Mouse (Mus musculus) embryonic fibroblast, embryonic 13.5 days (primary cell): ENCODE measurements at regions not wholly inside any gene's neighbourhood (a gene's known extent, or its start where the extent isn't known, plus 50 kb on each side); places are given as distances from the start of the nearest gene placed in this dataset.

Source experiments
- H3K27ac ChIP-seq: 2 replicates; pipeline ENCODE4 v1.5.1; 2012; ENCODE audit warnings: low read length, control low read depth, inconsistent platforms; ENCODE audit not compliant: insufficient read depth
- H3K4me1 ChIP-seq: 2 replicates; pipeline ENCODE4 v1.6.1; 2011; ENCODE audit warnings: low read length; ENCODE audit not compliant: control insufficient read depth, insufficient read depth
- H3K4me3 ChIP-seq: 2 replicates; pipeline ENCODE4 v1.5.1; 2011; ENCODE audit warnings: mild to moderate bottlenecking, control low read depth, low read length; ENCODE audit not compliant: insufficient read depth
- CTCF ChIP-seq: IDR thresholded peaks from 2 replicates; pipeline ENCODE4 v1.5.1; 2011; ENCODE audit warnings: mild to moderate bottlenecking, control low read depth, low read length, moderate library complexity, borderline replicate concordance; ENCODE audit not compliant: insufficient read depth
- POLR2A ChIP-seq: IDR thresholded peaks from 2 replicates; pipeline ENCODE4 v1.6.1; 2011; ENCODE audit warnings: low read depth, mild to moderate bottlenecking, control low read depth, low read length, moderate library complexity

GRCm38 (mm10) chr12:49191348-49191747 is 191.1 kb upstream of the Foxg1 start:
- H3K4me1 ChIP-seq: no peaks in the 10 kb centered on the region
- H3K27ac ChIP-seq: no peak overlapping the region
- no peak overlapping the region for H3K4me3 ChIP-seq
- no peak for TF ChIP-seq POLR2A
- no peak for TF ChIP-seq CTCF

DNA sequence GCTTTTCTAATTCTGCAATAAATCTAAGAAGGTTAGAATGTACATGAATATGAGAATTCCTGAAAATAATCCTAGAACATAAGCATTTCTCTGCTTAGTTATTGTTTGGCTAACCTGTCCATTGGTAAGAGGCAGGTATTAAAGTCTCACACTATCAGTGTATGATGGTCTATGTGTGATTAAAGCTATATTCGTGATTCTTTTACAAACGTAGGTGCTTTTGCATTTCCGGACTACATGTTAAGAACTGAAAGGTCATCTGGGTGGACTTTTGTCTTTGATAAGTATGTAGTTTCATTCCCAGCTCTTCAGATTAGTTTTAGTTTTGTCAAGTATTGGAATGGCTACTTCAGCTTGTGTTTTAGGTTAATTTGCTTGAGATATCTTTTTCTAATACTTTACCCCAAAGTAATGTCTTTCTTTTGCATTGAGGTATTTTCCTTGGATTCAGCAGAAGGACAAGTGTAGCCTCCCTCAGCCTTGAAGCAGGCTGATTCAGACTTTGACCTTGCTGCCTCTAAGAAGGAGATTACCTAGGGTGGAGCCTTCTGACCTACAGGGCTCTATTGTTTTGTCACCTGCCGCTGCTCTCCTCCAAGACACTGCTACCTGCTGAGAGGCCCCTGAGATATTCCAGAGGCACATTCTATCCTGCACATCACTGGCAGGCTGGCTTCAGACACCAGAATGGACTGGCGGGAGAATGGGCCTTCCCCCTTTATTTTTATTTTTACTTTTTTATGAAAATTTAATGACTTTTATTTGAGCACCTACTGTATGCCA is 148.7 kb upstream of the Foxg1 start:
- H3K4me1 ChIP-seq: no peaks in the 10 kb centered on the region
- no peak overlapping the region for H3K27ac ChIP-seq
- TF ChIP-seq CTCF (no peak), POLR2A (no peak)
- no peak overlapping the region for H3K4me3 ChIP-seq
